Mouse (Mus musculus): ENCODE data around the gene Mis18bp1. TPM values are rescaled to one million over a fixed set of nuclear protein-coding genes. Genes with fewer than 3 reads are reported as not detected.

Gene Mis18bp1
- polyA plus RNA-seq, 1 experiment from 2014 or later = 50.5 TPM

Other genes starting within 250 kb of the Mis18bp1 start
- gene Klhl28, start 207.1 kb downstream of the Mis18bp1 start, polyA plus RNA-seq (2014; fragmentation: Nextera tagmentation; extraction: Ambion mirVana) = 7.7 and 8.2 TPM in 2 replicates
- 23.9 and 24.7 TPM in 2 replicates for gene Togaram1, start 206.8 kb downstream of the Mis18bp1 start, polyA plus RNA-seq (2014; fragmentation: Nextera tagmentation; extraction: Ambion mirVana)
- gene Prpf39, start 136.3 kb downstream of the Mis18bp1 start, polyA plus RNA-seq (2014; fragmentation: Nextera tagmentation; extraction: Ambion mirVana) = 46.1 and 46.8 TPM in 2 replicates
- 388 and 394 TPM in 2 replicates for gene Fkbp3, start 98.6 kb downstream of the Mis18bp1 start, polyA plus RNA-seq (2014; fragmentation: Nextera tagmentation; extraction: Ambion mirVana)
- gene Fancm, start 97.0 kb downstream of the Mis18bp1 start, polyA plus RNA-seq (2014; fragmentation: Nextera tagmentation; extraction: Ambion mirVana) = 9.6 and 10.9 TPM in 2 replicates
- not detected in 2 replicates for gene Wdr20rt, start 52.9 kb upstream of the Mis18bp1 start, polyA plus RNA-seq (2014; fragmentation: Nextera tagmentation; extraction: Ambion mirVana)